Mouse (Mus musculus) gastrocnemius, postnatal 14 days (tissue): ENCODE data around the gene Slc12a8. TPM values are rescaled to one million over a fixed set of nuclear protein-coding genes. Genes with fewer than 3 reads are reported as not detected.

Source experiments
- DNase-seq: peaks from one replicate; pipeline ENCODE4 v3.0.0; 2021; ENCODE audit warnings: mixed read lengths
- intact Hi-C: fragments of 180-260 bp; cut with DNase I; formaldehyde crosslinking; loops from one replicate; pipeline ENCODE4 v1.15.1; 2025; ENCODE audit warnings: low total_unique reads
- total RNA-seq, 2 experiments: library from RNA; stranded (reverse); gene quantifications; 2 replicates each; pipeline ENCODE4 v1.2.3; 2021

Gene Slc12a8
- total RNA-seq, 2 experiments from 2014 or later: 0.20 to 0.21 TPM

DNA sequence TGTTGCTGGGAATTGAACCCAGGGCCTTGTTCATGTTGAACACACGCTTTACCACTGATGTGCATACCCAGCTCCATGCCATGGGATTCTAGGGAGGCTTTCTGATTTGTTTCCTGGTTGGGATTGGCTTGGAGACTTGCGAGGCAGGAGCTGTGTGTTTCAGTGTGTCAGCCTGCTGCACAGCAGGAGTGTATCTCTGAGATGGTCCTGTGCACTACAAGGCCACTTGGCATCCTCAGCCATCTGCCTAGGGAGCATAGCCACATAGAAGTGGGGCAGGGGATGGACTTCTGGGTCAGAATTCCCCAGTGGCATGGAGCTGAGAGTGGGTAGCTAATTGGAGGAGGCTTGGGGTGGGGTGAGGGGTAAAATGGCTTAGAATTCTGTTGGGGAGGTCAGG lies 63.2 kb downstream of the Slc12a8 start:
- intact Hi-C loops: no loop called here
- DNase-seq: no peak

DNA sequence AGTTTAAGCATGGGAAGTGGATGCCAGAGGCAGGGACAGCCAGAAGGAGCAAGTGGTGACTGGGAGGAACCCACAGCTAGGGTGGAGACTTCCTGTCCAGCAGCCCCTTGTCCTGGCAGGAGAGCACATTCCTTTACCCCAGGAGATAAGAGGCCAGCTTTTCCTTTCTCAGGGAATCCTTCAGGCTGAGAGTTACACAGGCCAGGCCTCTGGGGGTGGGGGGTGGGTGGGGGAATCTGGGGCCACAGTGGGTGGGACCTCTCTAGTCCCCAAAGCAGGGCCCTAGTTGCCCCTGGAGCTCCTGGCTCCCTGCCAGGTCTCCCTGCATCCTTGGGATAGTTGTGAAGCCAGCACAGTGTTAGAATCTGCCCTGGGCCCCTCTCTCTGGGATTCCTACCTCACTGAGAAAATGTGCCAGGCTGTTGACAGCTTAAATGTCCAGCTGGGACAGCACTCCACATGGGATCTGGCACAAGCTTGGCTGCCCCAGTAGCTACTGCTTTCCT lies 63.7 kb downstream of the Slc12a8 start:
- peak; percentile 34 for DNase-seq
- intact Hi-C loops: no loop called here

GRCm38 (mm10) chr16:33581661-33582099 lies 64.6 kb downstream of the Slc12a8 start:
- intact Hi-C loops: no loop called here
- peak; percentile 71 for DNase-seq

DNA sequence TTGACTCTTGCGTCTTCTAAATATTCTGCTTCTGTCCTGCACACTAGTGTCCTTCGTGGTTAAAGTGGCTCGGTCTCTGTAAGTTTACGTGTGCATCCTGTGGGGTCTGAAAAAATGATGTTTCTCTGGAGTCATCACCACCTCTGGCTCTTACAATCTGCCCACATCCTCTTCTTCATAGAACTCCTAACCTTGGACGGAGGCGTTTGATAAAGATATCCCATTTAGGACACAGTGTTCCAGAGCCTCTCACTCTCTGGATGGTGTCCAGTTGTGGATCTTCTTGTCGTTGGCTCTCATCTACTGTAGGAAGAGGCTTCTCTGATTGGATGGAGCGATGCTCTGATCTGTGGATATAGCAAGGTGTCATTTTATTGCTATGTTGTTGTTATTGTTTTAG lies 65.4 kb downstream of the Slc12a8 start:
- no peak for DNase-seq
- intact Hi-C loops: no loop called here

DNA sequence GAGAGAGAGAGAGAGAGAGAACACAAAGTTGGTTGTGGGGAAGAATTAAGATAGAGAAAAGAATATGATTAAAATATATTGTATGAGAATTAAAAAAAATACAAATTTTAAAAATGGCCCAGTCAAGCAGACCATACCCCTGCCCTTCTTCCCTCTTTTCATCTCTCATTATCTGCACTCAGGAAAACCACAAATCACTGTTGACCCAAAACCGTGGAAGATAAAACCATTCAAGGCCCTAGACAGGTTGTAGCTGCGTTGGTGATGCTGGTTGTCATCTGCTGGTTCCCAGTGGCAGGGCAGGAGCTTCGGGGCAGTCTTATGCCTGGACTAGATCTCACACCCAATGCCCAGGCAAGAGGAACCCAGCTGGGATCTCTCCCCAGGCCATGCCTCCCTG lies 66.2 kb downstream of the Slc12a8 start:
- intact Hi-C loops: no loop called here
- DNase-seq: no peak

- intact Hi-C loops: no loop called here
- DNase-seq: peak; percentile 42
Measured at GRCm38 (mm10) chr16:33583881-33584454, 66.8 kb downstream of the Slc12a8 start.

DNA sequence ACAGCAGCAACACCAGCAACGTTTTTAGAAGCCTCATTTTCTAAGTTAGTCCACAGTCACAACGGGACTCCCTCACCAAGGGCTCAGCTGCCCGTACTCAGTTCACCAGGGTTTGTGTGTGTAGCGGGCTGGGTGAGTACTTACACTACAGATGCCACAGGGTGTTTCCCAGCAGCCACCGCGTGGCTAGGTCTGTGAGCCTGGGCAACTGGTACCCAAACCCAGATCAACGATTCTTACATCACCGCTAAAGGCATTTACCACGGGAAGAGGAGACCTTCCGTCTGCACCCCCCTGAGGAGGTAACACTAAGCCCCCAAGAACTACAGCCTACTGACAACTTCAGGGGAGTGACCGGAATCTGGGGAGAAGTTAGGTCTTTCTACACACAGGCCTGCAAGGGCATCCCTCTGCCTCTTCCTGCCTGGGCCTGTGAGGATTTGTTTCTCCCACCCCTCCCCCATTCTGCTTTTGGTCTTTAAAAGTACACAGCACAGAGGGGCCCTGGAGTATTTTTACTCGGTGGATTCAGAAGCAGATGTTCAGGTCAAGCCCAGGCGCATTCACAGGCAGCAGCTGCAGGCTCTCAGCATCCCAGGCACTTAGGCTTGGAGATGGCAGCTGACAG lies 67.4 kb downstream of the Slc12a8 start:
- intact Hi-C loops: no loop called here
- DNase-seq: peak; percentile 31

GRCm38 (mm10) chr16:33585083-33585460 lies 67.9 kb downstream of the Slc12a8 start:
- intact Hi-C loops: no loop called here
- no peak for DNase-seq

- DNase-seq: peak; percentile 82
- intact Hi-C loops: no loop called here
Measured at GRCm38 (mm10) chr16:33587283-33588127, 70.4 kb downstream of the Slc12a8 start.

DNA sequence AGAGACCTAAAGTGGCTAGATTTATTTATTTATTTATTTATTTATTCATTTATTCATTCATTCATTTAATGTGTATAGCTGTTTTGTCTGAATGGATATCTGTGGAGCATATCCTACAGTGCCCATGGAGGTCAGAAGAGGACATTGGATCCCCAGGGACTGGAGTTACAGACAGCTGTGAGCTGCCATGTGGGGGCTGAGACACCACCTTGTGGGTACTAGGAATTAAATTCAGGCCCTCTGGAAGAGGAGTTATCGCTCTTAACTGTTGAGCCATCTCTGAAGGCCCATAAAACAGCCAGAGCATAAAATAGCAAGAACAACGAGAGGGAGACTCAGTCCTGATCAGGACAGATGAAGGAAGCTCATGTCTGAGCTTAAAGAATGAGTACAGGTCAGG lies 71.7 kb downstream of the Slc12a8 start:
- intact Hi-C loops: no loop called here
- no peak for DNase-seq

GRCm38 (mm10) chr16:33590438-33590837 lies 73.3 kb downstream of the Slc12a8 start:
- no peak for DNase-seq
- intact Hi-C loops: no loop called here

DNA sequence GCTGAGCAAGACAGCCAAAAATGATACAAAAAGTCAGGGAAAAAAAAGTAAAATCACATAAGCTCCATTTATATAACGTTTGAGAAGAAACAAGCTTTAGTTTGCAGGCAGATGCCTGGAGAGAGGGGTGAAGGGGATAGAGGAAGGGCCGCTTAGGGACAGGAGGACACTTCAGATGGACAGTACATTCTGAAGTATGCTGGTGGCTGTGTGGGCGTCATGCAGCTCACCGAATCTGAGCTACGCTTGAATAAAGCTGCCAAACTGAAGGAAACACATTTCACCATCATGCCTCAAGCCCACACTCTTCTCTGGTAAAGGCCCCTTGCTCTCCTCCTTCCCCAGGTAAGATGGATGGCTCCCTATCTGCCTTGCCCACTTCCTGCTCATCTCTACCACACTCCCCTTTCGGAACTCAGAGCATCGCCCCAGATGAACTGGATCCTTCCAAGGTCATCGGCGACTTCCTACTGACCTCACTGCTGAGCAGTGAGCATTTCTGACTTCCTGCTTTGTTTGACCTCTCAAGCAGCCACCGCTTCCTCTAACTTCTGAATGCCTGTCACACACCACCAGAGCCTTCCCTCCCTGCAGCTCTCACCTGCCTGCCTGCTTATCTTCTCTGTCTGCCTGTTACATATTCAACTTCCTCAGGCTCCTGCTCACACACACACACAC lies 74.4 kb downstream of the Slc12a8 start:
- DNase-seq: no peak
- intact Hi-C loops: no loop called here

GRCm38 (mm10) chr16:33592286-33592685 lies 75.2 kb downstream of the Slc12a8 start:
- intact Hi-C loops: no loop called here

DNA sequence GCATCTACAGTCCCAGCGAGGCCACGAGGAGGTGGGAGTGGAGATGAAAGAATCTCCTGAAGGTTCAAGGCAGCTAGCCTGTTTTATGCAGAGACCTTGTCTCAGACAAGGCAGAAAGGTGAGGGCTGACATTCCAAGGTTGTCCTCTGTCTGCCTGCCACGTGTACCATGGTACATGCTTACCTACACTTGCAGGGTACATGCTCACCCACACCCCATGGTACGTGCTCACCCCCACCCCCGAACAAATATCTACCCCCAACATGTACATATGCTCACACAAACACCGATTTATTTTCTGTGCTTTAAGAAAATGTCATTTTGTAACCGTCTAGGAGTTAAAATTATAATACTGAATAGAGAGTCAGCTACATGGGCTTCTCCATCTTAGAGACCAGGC lies 76.3 kb downstream of the Slc12a8 start:
- no peak for DNase-seq
- intact Hi-C loops: no loop called here

More at GRCm38 (mm10) chr16:33592286-33592685, 75.2 kb downstream of the Slc12a8 start:
- DNase-seq: no peak

GRCm38 (mm10) chr16:33594037-33594771 lies 77.1 kb downstream of the Slc12a8 start:
- intact Hi-C loops: no loop called here
- DNase-seq: peak; percentile 33

- intact Hi-C loops: no loop called here
- no peak for DNase-seq
Measured at GRCm38 (mm10) chr16:33595235-33595769, 78.2 kb downstream of the Slc12a8 start.

DNA sequence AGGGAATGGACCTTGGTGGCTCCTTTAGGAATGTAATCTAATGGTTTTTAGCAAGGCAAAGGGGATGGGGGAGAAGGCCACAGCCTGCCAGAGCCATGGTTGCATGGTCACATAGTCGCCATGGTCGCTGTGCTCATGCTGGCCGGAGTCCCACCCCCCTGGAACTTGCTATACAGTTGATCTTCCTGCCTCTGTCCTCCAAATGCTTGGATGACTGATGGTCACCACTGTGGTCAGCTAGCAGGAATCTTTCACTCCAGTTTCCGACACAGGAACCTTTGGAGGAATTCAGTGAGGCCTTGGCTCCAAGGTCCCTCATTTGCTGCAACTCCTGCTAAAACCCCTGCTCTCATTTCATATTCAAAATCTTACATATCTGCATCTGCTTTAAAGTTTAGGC lies 79.1 kb downstream of the Slc12a8 start:
- intact Hi-C loops: no loop called here
- no peak for DNase-seq

GRCm38 (mm10) chr16:33600216-33600615 lies 83.1 kb downstream of the Slc12a8 start:
- DNase-seq: no peak
- intact Hi-C loops: no loop called here

- DNase-seq: no peak
- intact Hi-C loops: no loop called here
Measured at GRCm38 (mm10) chr16:33601299-33601698, 84.2 kb downstream of the Slc12a8 start.
